Mouse (Mus musculus) inflammation-experienced regulatory T-cells, adult 16 weeks (primary cell): ENCODE data around the gene Lrp8. TPM values are rescaled to one million over a fixed set of nuclear protein-coding genes. Genes with fewer than 3 reads are reported as not detected.

ENCODE experiments used
- polyA plus RNA-seq: library from polyadenylated mRNA; unstranded; fragments of 100-300 nt; shearing (Covaris generic); gene quantifications from one replicate; pipeline ENCODE4 v1.2.1, GENCODE M21; 2017

The Lrp8 gene
- 0.56 TPM for polyA plus RNA-seq

DNA sequence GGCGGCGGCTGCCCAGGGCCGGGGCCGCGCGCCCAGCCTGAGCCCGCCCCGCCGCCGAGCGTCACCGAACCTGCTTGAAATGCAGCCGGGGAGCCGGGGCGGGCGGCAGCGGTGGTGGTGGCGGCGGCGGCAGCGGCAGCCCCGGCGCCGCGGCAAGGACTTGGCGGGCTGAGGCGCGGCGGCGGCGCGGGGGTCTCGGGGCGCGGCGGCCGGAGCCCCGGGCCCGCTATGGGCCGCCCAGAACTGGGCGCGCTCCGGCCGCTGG lies at the start of gene Lrp8:
Lrp8 (plus strand) TSS at position 77 of the 265 bp plus-strand sequence.

DNA sequence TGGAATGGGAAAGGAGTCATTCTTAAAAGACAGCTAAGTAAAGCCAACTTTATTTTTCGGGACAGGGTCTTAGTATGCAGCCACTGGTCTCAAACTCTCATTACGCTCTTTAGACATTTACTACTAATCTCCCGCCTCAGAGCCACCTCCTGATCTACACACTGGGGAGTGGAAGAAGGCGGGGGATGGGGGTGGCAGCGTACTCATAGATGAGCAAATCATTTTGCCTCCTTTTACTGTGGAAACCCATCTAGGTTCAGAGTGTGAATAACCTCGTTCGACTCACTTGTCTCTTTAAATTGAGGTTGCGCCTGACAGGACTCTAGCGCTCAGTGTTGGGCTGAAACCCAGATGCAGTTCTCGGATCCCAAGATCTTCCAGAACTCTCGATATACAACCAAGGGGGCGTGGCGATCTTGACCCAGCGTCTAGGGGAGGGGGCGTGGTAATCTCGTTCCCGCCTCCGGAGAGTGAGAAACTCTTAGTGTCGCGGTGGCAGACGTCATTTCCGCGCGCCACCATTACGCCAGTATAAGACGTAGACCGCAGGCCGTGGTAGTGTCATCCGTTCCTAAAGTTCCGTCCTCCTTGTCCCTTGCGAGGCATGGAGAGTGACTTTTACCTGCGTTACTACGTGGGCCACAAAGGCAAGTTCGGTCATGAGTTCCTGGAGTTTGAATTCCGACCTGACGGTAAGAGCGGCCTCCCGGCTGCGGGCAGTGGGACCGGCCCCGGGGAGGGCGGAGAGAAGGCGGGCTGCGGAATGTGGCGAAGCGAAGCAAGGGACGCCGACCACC lies 77.4 kb downstream of the Lrp8 start, which contains the start of gene Magoh:
Magoh (plus strand) TSS at position 502 of the 797 bp plus-strand sequence.

DNA sequence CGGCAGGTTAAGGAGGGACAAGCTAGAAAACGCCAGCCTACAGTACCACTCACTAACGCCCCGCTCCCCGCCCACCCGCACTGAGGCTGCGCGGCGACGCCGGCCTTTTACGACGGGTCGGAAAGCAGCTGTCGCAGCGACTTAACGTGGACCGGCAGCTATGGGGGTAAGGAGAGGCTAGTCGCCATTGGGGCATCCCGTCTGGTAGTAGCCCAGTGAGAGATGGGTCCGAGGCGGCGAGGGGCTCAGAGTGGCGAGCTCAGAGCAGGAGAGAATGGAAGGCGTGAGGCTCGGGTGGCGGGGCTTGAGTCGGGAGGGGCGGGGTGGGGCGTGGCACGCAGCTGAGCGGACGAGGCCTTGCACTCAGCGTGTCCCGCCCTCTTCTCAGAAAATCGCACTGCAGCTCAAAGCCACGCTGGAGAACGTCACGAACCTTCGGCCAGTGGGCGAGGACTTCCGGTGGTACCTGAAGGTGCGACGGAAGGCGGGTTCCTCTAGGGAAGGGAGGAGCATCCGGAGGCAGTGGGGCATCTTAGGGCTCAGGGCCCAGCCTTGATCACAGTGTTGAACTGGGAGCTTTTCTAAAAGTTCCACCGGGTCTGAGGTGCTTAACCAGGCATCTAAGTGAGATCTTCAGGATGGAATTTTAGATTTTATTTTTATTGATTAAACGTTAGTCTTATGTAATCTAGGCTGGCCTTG lies 87.8 kb downstream of the Lrp8 start, which contains the start of gene 0610037L13Rik:
0610037L13Rik (plus strand) TSS at position 83 of the 702 bp plus-strand sequence.

GRCm38 (mm10) chr4:107923145-107923802 lies 121.2 kb downstream of the Lrp8 start, which contains the start of gene Cpt2:
TSS of gene Cpt2 (minus strand) at chr4:107923610.

Other genes starting within 250 kb of the Lrp8 start
- not detected for gene Dmrtb1, start 118.0 kb upstream of the Lrp8 start, polyA plus RNA-seq
- gene Magoh, start 77.5 kb downstream of the Lrp8 start, polyA plus RNA-seq: 145 TPM
- gene 0610037L13Rik, start 87.6 kb downstream of the Lrp8 start, polyA plus RNA-seq: 72.0 TPM
- 32.0 TPM for gene Cpt2, start 121.3 kb downstream of the Lrp8 start, polyA plus RNA-seq
- not detected for gene Slc1a7, start 166.1 kb downstream of the Lrp8 start, polyA plus RNA-seq